Mouse (Mus musculus) embryo, embryonic 11.5 days (tissue): ENCODE measurements at regions not wholly inside any gene's neighbourhood (a gene's known extent, or its start where the extent isn't known, plus 50 kb on each side); places are given as distances from the start of the nearest gene placed in this dataset.

Source experiments
- DNase-seq: peaks from one replicate; pipeline ENCODE4 v3.0.0-alpha.2; 2012; ENCODE audit warnings: low read depth, low spot score

DNA sequence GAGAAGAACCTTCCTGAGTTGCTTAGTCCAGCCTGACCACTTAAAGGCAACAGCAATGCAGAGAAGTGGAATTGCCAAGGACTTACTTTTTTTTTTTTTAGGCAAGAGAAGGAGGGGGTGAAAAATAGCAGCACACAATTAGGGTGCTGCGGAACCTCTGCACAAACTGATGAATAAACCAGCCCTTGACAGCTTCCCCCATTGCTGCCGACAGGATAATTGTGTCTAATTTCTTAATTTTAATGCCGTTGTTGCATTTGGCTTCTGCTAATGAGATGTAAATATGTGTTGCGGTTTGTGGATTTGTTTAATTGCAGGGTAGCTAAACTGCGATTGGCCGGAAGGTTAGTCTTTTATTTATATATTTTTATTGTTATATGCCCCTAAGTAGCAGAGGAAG is 157.5 kb upstream of the B3gat1 start:
- no peak for DNase-seq

GRCm38 (mm10) chr9:26601979-26602378 is 131.5 kb upstream of the B3gat1 start:
- DNase-seq = no peak

GRCm38 (mm10) chr9:26604552-26604951 is 129.0 kb upstream of the B3gat1 start:
- DNase-seq = no peak

DNA sequence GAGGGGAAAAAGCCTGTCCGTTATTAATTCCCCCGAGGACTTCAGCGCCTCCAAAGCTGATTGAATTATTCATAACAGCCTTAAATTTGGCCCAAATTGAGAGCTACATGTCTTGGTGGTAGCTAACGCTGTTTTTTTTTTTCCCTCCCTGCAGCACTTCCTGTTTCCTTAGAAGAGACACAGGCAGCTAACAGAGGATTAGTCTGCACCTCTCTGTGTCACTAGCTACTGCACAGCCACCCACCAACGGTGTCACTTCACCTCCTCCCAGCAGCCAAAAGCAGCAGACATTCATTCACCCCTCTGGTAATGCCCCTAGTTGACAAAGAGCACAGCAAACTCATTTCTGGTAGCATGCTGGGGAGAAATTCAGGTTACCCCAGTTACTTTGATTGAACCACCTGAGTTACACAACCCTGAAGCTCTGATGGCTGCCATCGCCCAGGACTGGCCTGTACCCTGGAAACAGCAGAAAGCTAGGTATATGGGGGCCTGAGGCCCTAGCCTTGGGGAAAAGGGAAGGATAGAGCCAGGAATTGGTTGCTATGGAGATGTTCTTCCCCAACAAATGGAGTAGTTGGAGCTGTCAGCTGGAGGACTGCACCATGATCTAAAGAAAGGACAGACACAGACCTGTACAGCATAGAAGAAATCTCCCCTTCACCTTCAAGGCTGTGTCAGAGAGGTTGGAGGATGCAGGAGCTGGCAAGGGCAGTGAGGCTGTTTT is 121.7 kb upstream of the B3gat1 start:
- no peak for DNase-seq

DNA sequence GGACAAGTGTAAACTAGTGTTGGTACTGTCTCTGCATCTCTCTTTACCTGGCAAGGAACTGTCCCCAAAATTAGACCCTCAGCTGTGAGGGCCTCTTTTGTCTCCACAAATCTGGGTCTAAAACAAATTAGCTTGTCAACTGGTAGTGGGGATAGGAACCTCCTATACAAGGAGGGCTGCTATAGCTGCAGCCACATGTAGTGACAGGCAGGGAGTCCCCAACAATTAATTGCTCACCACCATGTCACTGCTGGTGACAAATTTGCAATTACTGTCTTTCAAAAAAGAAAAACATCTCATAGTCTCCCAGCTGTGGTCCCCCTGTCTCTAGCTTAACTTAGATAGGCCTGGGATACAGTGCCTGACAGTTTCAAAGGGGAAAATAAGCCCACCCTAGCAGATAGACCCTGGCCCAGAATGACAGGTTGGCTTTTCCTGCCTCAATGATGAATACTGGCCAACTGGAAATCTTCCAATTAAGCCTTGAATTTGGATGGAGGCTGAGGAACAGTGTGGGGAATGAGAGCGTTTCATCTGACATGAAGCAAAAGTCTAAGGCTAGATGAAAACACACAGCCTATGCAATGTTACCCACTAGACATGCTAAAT is 110.6 kb upstream of the B3gat1 start:
- DNase-seq = no peak

DNA sequence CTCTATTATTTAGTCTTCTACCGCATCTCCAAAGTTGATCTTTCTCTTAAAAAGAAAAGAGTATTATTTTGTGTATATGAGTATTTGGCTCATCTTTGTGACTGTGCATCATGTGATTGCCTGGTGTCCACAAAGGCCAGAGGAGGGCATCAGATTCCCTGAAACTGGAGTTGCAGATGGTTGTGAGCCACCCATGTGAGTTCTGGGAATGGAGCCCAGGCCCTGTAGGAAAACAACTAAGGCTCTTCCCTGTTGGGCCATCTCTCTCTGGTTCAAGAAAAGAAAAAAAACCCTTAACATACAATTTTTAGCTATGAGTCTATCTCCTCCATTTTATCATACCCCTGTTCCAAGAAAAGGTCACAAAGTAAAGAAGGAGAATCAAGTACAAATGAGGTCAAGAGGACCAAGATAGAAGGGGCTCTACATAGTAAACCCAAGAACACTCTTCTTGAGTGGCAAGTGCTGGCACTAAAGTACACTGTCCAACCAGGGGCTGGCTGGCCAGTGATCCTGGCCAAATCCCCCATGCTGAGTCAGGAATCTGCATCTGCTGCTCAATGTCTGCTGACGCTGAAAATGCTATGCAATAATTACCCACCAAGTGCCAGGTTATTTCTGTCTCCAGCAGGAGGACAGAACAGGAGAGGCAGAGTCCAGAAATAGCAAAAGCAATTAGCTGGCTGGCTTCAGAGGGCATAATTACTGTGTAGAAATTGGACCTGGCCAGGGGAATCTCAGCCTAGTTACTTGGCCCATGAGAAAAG is 108.2 kb upstream of the B3gat1 start:
- DNase-seq = no peak

GRCm38 (mm10) chr9:26632891-26633650 is 100.5 kb upstream of the B3gat1 start:
- no peak for DNase-seq

- no peak for DNase-seq
Observed at GRCm38 (mm10) chr9:26635211-26635610, 98.3 kb upstream of the B3gat1 start.

DNA sequence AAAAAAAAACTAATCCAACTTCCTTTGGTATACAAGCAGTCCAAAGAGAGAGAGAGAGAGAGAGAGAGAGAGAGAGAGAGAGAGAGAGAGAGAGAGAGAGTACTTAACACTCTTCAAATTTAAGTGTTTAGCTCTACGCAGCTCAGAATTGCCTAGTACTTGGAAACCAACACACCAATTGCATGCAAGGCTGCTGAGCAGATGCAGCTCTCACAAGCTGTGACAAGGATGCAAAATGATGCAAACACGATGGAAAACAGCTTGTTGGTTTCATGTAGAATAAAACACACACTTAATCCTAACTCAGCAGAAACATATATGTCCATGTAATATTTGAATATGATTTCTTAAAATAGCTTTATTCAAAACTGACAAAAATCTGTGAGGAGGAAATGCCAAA is 94.9 kb upstream of the B3gat1 start:
- DNase-seq = no peak

DNA sequence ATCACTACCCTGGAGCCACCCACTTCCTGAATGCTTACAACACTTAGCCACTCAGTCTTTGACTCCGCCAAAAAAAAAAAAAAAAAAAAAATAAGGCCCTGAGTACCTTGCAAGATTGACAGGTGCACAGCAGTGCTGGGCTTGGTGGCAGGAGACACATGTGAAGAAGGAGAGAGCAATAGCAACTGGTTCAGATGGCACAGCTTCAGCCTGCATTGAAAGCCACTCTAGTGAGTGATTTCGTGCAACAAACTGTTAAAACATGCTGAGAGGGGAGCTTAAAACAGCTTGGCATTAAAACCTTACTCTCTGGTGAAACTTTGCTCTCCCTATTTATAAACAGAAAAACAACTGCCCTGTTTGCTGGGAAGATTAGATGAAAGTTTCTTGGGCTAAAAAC is 91.2 kb upstream of the B3gat1 start:
- no peak for DNase-seq

DNA sequence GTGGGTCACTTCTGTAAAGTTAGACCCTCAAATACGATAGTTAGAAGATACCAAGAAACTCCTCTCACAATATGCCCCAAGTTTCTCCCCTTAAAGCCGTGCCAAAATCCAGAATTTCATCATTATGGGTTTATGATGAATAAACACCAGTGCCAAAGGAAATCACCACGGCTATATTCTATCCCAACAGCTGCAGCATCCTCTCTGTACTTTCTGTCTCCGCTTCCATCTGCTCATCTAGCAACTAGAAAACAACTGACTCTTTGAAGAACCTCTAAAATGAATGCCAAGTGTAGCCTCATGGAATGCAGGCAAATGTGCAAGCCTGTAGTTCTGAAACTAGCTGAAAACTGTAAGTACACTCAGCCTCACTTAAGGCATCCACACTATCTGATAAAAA is 90.7 kb upstream of the B3gat1 start:
- no peak for DNase-seq

DNA sequence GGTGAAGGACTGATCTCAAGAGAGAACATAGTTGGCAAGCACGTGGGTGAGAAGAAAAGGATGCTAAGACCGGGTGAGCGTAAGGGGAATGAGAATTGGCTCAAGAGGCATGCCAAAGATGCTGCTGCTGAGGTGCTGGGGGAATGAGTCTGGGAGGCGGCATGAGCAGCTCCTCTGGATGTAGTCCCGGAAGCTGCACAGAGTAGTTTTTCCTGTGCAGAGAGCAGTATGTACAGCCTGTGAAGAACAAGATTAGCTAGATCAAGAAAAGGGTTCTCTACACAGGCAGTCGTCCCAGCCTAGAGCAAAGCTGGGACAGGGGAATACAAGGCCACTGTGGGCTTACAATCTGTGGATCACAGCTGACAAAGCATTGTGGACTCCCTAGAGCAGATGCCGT is 84.0 kb upstream of the B3gat1 start:
- DNase-seq = no peak

DNA sequence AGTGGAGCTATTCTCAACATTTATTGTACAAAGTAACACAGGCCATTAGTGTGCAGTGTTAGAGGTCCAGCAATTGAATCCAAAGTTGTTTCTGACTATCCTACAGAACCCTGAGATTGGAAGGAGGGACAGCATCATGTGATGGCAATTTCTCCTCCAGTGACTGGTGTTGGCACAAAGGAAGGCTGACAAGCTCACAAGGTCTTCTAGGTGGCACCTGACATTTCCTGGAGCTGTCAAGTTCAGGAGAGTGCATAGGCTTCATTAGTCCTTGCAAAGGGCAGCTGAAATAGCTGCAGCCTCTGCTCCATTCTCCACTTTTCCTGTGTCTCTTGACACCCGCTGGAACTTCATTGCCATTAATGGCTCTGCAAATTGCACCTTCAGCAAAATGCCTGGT is 80.6 kb upstream of the B3gat1 start:
- DNase-seq = no peak

GRCm38 (mm10) chr9:26659366-26659765 is 74.2 kb upstream of the B3gat1 start:
- no peak for DNase-seq

GRCm38 (mm10) chr9:26663544-26663943 is 70.0 kb upstream of the B3gat1 start:
- no peak for DNase-seq

- DNase-seq = no peak
Observed at GRCm38 (mm10) chr9:26667835-26668234, 65.7 kb upstream of the B3gat1 start.

DNA sequence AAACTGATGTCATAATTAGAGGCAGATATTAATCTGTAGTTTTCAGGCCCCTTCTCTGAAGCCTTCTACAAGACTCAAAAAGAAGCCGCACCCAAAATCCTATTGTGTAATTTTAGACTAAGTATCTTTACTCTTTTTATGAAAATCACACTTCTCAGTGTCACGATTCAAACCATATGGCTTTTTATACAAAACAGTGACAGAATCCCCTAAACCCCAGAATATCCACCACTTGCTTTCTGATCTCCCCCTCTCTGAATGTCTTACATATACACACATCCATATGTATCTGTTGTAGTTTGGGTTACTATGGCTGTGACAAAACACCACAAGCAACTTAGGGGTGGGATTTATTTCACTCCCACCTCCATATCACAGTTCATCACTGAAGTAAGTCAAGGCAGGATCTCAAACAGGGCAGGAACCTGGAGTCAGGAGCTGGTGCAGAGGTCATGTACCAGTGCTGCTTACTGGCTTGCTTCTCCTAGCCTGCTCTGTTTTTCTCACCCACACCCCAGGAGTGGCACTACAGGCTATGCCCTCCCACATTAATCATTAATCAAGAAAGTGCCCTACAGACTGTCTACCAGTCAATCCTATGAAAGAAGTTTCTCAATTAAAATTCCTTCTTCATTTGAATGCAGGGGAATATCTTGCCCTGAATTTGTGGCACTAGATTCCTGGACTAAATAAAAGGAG is 59.3 kb upstream of the B3gat1 start:
- DNase-seq = no peak

DNA sequence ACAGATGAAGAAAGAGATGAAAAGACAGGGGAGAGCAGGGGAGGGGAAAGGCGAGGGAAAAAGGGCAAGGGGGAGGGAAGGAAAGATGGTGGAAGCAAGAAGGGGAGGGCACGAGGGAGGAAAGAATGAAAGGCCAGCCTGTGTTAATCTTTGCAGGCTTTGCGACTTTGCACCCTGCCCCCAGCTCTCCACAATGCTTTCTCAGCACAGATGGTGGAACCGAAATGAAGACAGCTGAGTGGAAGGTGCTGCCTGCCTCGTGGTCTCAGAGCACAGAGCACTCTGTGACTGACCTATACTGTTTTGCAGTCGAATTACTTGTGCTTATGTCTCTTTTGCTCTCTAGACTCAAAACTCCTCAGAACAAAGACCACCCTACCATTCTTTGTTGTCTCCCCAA is 55.2 kb upstream of the B3gat1 start:
- no peak for DNase-seq

GRCm38 (mm10) chr9:26681516-26681915 is 52.0 kb upstream of the B3gat1 start:
- DNase-seq = no peak
